Mouse (Mus musculus): Measurements from ENCODE around the gene Foxn3. TPM values are rescaled to one million over a fixed set of nuclear protein-coding genes. Genes with fewer than 3 reads are reported as not detected.

Gene Foxn3
- polyA plus RNA-seq, 1 experiment from 2014 or later, result 90.2 TPM

DNA sequence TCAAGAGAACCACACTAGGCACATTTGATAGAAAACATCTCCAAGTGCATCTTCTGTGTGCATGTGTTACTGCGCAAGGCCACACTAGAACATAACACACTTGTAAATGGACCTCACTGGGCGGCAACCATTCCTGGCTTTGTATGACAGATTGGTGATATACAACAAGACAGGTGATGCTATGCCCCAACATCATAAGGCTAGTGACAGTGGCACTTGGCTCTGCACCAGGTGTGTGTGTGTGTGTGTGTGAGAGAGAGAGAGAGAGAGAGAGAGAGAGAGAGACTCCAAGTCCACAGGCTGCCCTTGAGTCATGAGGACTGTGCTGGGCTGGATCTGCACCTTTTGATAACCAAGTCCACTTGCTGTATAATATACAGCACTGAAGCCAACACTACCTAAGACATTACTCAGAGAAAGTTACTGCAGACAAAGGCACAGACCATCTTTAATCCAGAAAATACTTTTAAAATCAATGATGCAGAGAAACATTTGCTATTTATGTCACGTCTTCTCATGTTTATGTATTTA lies 242.4 kb downstream of the Foxn3 start:
- WGBS, result 90% methylated on average over 3 of the region's 3 CpGs
- no peak overlapping the region for H3K27ac ChIP-seq
- H3K4me2 ChIP-seq (replicated peaks), result no peak overlapping the region
- H3K36me3 ChIP-seq, result peaks cover 6% of the 10 kb centered on the region; the same call in 1 of the 2 replicates
- 0 out of 2 replicates have a peak, but pooled peaks cover 5% of the 10 kb centered on the region for H3K9me3 ChIP-seq (replicated peaks)
- no peak for ATAC-seq (ENCODE audit: low FRiP score)
- H3K4me3 ChIP-seq, result no peak overlapping the region
- H3K4me1 ChIP-seq, result peaks cover 25% of the 10 kb centered on the region
- no peak overlapping the region for H3K9ac ChIP-seq
- H3K27me3 ChIP-seq, result no peaks in the 10 kb centered on the region

DNA sequence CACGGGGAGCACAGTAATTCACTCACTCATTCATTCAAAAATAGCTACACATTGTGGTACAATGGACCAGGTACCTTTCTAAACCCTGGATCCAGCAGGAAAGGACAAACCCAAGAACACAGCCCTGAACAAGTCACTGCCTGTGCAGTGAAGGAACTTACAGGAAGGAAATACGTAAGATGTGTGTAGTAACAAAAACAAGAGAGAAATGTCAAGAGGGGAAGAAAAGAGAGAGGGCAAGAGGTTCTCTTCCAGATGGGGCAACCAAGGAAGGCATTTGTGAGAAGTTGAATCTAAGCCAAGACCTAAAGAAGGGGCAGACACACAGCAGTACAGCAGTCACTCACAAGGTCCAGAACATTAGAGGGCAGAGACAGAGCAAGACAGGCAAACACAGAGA lies 243.5 kb downstream of the Foxn3 start:
- no peak for ATAC-seq (ENCODE audit: low FRiP score)
- peaks cover 22% of the 10 kb centered on the region for H3K4me1 ChIP-seq
- no peak overlapping the region for H3K27ac ChIP-seq
- H3K4me2 ChIP-seq (replicated peaks), result no peak overlapping the region
- no peak overlapping the region for H3K9ac ChIP-seq
- peaks cover 6% of the 10 kb centered on the region; the same call in 1 of the 2 replicates for H3K36me3 ChIP-seq
- no peak overlapping the region for H3K4me3 ChIP-seq
- WGBS, result 78% methylated on average over 2 of the region's 2 CpGs
- 0 out of 2 replicates have a peak, but pooled peaks cover 5% of the 10 kb centered on the region for H3K9me3 ChIP-seq (replicated peaks)
- H3K27me3 ChIP-seq, result no peaks in the 10 kb centered on the region

- Histone ChIP-seq H3K27ac (no peak overlapping the region), H3K9ac (no peak overlapping the region), H3K4me3 (no peak overlapping the region), H3K9me3 (replicated peaks) (0 out of 2 replicates have a peak, but pooled peaks cover 5% of the 10 kb centered on the region), H3K4me2 (replicated peaks) (no peak overlapping the region), H3K27me3 (no peaks in the 10 kb centered on the region), H3K36me3 (peaks cover 6% of the 10 kb centered on the region; the same call in 1 of the 2 replicates), H3K4me1 (peaks cover 18% of the 10 kb centered on the region)
- no peak for ATAC-seq (ENCODE audit: low FRiP score)
- 57% methylated on average over 5 of the region's 5 CpGs for whole genome bisulfite sequencing
Observed at GRCm38 (mm10) chr12:99319171-99319570, 244.2 kb downstream of the Foxn3 start.

GRCm38 (mm10) chr12:99315931-99316330 lies 247.5 kb downstream of the Foxn3 start:
- 0 out of 2 replicates have a peak, but pooled peaks cover 5% of the 10 kb centered on the region for H3K9me3 ChIP-seq (replicated peaks)
- ATAC-seq (ENCODE audit: low FRiP score), result no peak
- no peak overlapping the region for H3K27ac ChIP-seq
- no peak overlapping the region for H3K9ac ChIP-seq
- H3K36me3 ChIP-seq, result peaks cover 6% of the 10 kb centered on the region; the same call in 1 of the 2 replicates
- H3K4me2 ChIP-seq (replicated peaks), result no peak overlapping the region
- H3K27me3 ChIP-seq, result no peaks in the 10 kb centered on the region
- peaks cover 17% of the 10 kb centered on the region for H3K4me1 ChIP-seq
- no peak overlapping the region for H3K4me3 ChIP-seq
- 87% methylated on average over 6 of the region's 6 CpGs for WGBS

GRCm38 (mm10) chr12:99314817-99315216 lies 248.6 kb downstream of the Foxn3 start:
- peaks cover 6% of the 10 kb centered on the region; the same call in 1 of the 2 replicates for H3K36me3 ChIP-seq

GRCm38 (mm10) chr12:99311303-99311702 lies 252.1 kb downstream of the Foxn3 start:
- H3K4me1 ChIP-seq, result peaks cover 38% of the 10 kb centered on the region
- H3K4me2 ChIP-seq (replicated peaks), result no peak overlapping the region
- H3K4me3 ChIP-seq, result no peak overlapping the region
- H3K9ac ChIP-seq, result no peak overlapping the region
- 0 out of 2 replicates have a peak, but pooled peaks cover under 1% of the 10 kb centered on the region for H3K9me3 ChIP-seq (replicated peaks)
- H3K27ac ChIP-seq, result peak overlapping the region; percentile 50
- H3K27me3 ChIP-seq, result no peaks in the 10 kb centered on the region
- 44% methylated on average over 3 of the region's 3 CpGs for whole genome bisulfite sequencing
- H3K36me3 ChIP-seq, result no peaks in the 10 kb centered on the region
- no peak for ATAC-seq (ENCODE audit: low FRiP score)

More at GRCm38 (mm10) chr12:99314817-99315216, 248.6 kb downstream of the Foxn3 start:
- Histone ChIP-seq H3K9me3 (replicated peaks) (0 out of 2 replicates have a peak, but pooled peaks cover 5% of the 10 kb centered on the region), H3K4me3 (no peak overlapping the region), H3K4me1 (peaks cover 19% of the 10 kb centered on the region), H3K9ac (no peak overlapping the region), H3K27me3 (no peaks in the 10 kb centered on the region), H3K4me2 (replicated peaks) (no peak overlapping the region), H3K27ac (no peak overlapping the region)
- no peak for ATAC-seq (ENCODE audit: low FRiP score)
- 83% methylated on average over 5 of the region's 5 CpGs for WGBS

DNA sequence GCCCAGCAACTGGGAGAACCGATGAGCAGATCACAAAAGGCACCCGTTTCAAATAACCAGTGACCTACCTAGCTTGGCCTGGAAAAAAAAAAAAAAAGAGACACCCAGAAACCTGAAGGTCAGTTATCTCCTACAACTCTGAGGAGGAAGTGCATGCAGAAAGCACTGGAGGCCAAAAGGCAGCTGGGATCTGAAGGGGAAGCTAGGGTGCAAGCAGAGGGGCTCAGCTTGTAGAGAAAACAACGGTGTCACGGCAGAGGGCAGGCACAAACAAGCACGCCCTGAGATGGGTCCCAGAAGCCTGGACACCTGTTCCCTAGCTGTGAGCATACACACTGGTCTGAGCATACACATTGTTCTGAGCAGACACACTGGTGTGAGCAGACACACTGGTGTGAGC lies 253.4 kb downstream of the Foxn3 start:
- no peak overlapping the region for H3K27ac ChIP-seq
- no peak for ATAC-seq (ENCODE audit: low FRiP score)

DNA sequence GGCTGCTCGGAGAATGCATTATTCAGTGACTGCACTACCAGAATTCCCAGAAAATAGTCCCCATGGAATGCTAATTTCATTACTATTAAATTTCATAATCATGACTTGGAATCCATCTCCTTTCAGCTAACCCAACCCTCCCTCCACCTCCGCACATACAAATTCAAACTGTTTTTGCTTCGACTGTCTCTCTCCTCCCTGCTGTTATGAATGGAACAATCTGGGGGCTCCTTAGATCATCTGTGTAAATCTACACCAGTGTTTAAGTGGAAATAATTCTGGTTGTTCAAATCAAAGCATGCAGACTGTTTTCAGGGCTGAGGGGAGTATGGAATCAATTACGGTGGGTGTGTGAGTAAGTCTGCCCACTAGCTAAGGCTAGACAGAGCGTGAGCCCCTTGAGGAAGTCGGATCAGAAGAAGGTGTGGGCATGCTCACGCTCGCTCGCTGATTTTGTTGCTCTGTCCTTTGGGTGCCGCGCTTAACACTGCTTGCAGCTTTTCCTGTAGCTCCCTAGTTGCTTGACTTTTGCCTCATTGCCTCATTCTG lies 254.8 kb downstream of the Foxn3 start:
- Histone ChIP-seq H3K27ac (0 out of 2 replicates have a peak overlapping the region, but pooled peaks have one; percentile 18), H3K4me2 (replicated peaks) (no peak overlapping the region), H3K36me3 (no peaks in the 10 kb centered on the region), H3K27me3 (no peaks in the 10 kb centered on the region), H3K9me3 (replicated peaks) (no peaks in the 10 kb centered on the region), H3K4me3 (no peak overlapping the region), H3K4me1 (peaks cover 65% of the 10 kb centered on the region), H3K9ac (no peak overlapping the region)
- 68% methylated on average over 11 of the region's 11 CpGs for WGBS
- ATAC-seq (ENCODE audit: low FRiP score), result no peak

More for the DNA sequence above, 253.4 kb downstream of the Foxn3 start:
- no peaks in the 10 kb centered on the region for H3K36me3 ChIP-seq
- no peak overlapping the region for H3K9ac ChIP-seq
- whole genome bisulfite sequencing, result 68% methylated on average over 5 of the region's 5 CpGs
- no peaks in the 10 kb centered on the region for H3K27me3 ChIP-seq
- peaks cover 52% of the 10 kb centered on the region for H3K4me1 ChIP-seq
- no peaks in the 10 kb centered on the region for H3K9me3 ChIP-seq (replicated peaks)
- no peak overlapping the region for H3K4me2 ChIP-seq (replicated peaks)
- no peak overlapping the region for H3K4me3 ChIP-seq

GRCm38 (mm10) chr12:99306536-99307204 lies 256.7 kb downstream of the Foxn3 start:
- no peak overlapping the region for H3K9ac ChIP-seq
- H3K4me1 ChIP-seq, result peaks cover 69% of the 10 kb centered on the region

GRCm38 (mm10) chr12:99305784-99306535 lies 257.4 kb downstream of the Foxn3 start:
- ATAC-seq (ENCODE audit: low FRiP score), result no peak
- no peak overlapping the region; the same call in 1 of the 2 replicates for H3K9ac ChIP-seq
- H3K27me3 ChIP-seq, result no peaks in the 10 kb centered on the region

More at GRCm38 (mm10) chr12:99306536-99307204, 256.7 kb downstream of the Foxn3 start:
- Histone ChIP-seq H3K9me3 (replicated peaks) (no peaks in the 10 kb centered on the region), H3K36me3 (no peaks in the 10 kb centered on the region), H3K4me2 (replicated peaks) (no peak overlapping the region), H3K4me3 (no peak overlapping the region), H3K27ac (peak overlapping the region; percentile 64), H3K27me3 (no peaks in the 10 kb centered on the region)
- no peak for ATAC-seq (ENCODE audit: low FRiP score)
- 55% methylated on average over 6 of the region's 6 CpGs for WGBS

GRCm38 (mm10) chr12:99305324-99305723 lies 258.1 kb downstream of the Foxn3 start:
- H3K9me3 ChIP-seq (replicated peaks), result no peaks in the 10 kb centered on the region
- no peak overlapping the region for H3K4me2 ChIP-seq (replicated peaks)
- WGBS, result 63% methylated on average over 2 of the region's 2 CpGs
- peaks cover 65% of the 10 kb centered on the region for H3K4me1 ChIP-seq
- peak overlapping the region; percentile 57; the same call in 1 of the 2 replicates for H3K27ac ChIP-seq
- no peaks in the 10 kb centered on the region for H3K27me3 ChIP-seq
- no peak overlapping the region for H3K9ac ChIP-seq
- H3K36me3 ChIP-seq, result no peaks in the 10 kb centered on the region
- ATAC-seq (ENCODE audit: low FRiP score), result no peak
- no peak overlapping the region for H3K4me3 ChIP-seq

More at GRCm38 (mm10) chr12:99305784-99306535, 257.4 kb downstream of the Foxn3 start:
- Histone ChIP-seq H3K4me1 (peaks cover 63% of the 10 kb centered on the region), H3K4me2 (replicated peaks) (0 out of 2 replicates have a peak overlapping the region, but pooled peaks have one; percentile 4), H3K9me3 (replicated peaks) (no peaks in the 10 kb centered on the region), H3K27ac (peak overlapping the region; percentile 64), H3K4me3 (no peak overlapping the region), H3K36me3 (no peaks in the 10 kb centered on the region)
- 53% methylated on average over 14 of the region's 14 CpGs for WGBS

DNA sequence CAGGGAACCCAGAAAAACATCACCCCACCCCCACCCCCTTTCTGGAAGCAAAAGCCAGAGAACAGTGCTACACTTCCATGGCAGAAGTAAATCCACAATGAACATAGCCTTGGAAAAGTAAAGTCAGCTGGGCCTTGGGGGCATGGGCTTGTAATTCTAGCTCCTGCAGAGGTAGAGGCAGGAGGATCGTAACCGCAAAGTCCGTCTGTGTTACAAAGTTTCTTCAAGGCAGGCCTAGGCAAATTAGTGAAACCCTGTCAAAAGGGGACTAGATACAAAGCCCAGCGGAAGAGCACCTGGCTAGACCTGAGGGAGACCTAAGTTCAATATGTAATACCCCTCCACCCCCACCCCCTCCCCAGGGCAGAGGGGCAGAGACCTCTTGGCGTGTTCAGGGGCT lies 259.3 kb downstream of the Foxn3 start:
- no peaks in the 10 kb centered on the region for H3K36me3 ChIP-seq
- H3K9ac ChIP-seq, result no peak overlapping the region
- ATAC-seq (ENCODE audit: low FRiP score), result no peak
- H3K4me2 ChIP-seq (replicated peaks), result no peak overlapping the region
- no peaks in the 10 kb centered on the region for H3K9me3 ChIP-seq (replicated peaks)
- peaks cover 65% of the 10 kb centered on the region for H3K4me1 ChIP-seq
- H3K4me3 ChIP-seq, result no peak overlapping the region
- 70% methylated on average over 5 of the region's 5 CpGs for WGBS
- H3K27ac ChIP-seq, result peak overlapping the region; percentile 30; the same call in 1 of the 2 replicates
- H3K27me3 ChIP-seq, result no peaks in the 10 kb centered on the region

Measured in hindbrain, embryonic 12.5 days (tissue).